Mouse (Mus musculus) 416B (cell line): ENCODE data around the gene Abtb2.
A peak's percentile ranks its signal among the peaks of the same experiment; 100 is the strongest.

Experiments used
- DNase-seq: peaks from one replicate; pipeline ENCODE4 v3.0.0; 2011; ENCODE audit warnings: low read depth

Abtb2 gene

GRCm38 (mm10) chr2:103661696-103662095, 95.6 kb downstream of the Abtb2 start:
- DNase-seq: no peak

- peak; percentile 77 for DNase-seq
Measured at GRCm38 (mm10) chr2:103662121-103662520, 96.0 kb downstream of the Abtb2 start.

GRCm38 (mm10) chr2:103664341-103664740, 98.2 kb downstream of the Abtb2 start:
- no peak for DNase-seq

- DNase-seq: peak; percentile 78
Measured at GRCm38 (mm10) chr2:103667962-103668815, 102.1 kb downstream of the Abtb2 start.

GRCm38 (mm10) chr2:103668939-103669338, 102.8 kb downstream of the Abtb2 start:
- DNase-seq: no peak

GRCm38 (mm10) chr2:103669561-103669960, 103.5 kb downstream of the Abtb2 start:
- DNase-seq: no peak

GRCm38 (mm10) chr2:103670276-103670680, 104.2 kb downstream of the Abtb2 start:
- DNase-seq: no peak

- no peak for DNase-seq
Measured at GRCm38 (mm10) chr2:103672573-103673119, 106.5 kb downstream of the Abtb2 start.

- peak; percentile 24 for DNase-seq
Measured at GRCm38 (mm10) chr2:103673609-103674008, 107.5 kb downstream of the Abtb2 start.

- DNase-seq: no peak
Measured at GRCm38 (mm10) chr2:103675391-103675790, 109.3 kb downstream of the Abtb2 start.

- no peak for DNase-seq
Measured at GRCm38 (mm10) chr2:103676808-103677207, 110.7 kb downstream of the Abtb2 start.

- DNase-seq: no peak
Measured at GRCm38 (mm10) chr2:103677614-103678369, 111.7 kb downstream of the Abtb2 start.

GRCm38 (mm10) chr2:103678433-103678832, 112.3 kb downstream of the Abtb2 start:
- DNase-seq: no peak

- no peak for DNase-seq
Measured at GRCm38 (mm10) chr2:103680364-103681110, 114.4 kb downstream of the Abtb2 start.

- no peak for DNase-seq
Measured at GRCm38 (mm10) chr2:103681149-103681548, 115.0 kb downstream of the Abtb2 start.

- DNase-seq: no peak
Measured at GRCm38 (mm10) chr2:103682261-103682722, 116.2 kb downstream of the Abtb2 start.

GRCm38 (mm10) chr2:103682927-103683442, 116.9 kb downstream of the Abtb2 start:
- DNase-seq: peak; percentile 22

GRCm38 (mm10) chr2:103684431-103684830, 118.3 kb downstream of the Abtb2 start:
- DNase-seq: no peak

- no peak for DNase-seq
Measured at GRCm38 (mm10) chr2:103684926-103685577, 118.9 kb downstream of the Abtb2 start.

GRCm38 (mm10) chr2:103685581-103685980, 119.5 kb downstream of the Abtb2 start:
- DNase-seq: no peak

- no peak for DNase-seq
Measured at GRCm38 (mm10) chr2:103687143-103687542, 121.0 kb downstream of the Abtb2 start.
